Mouse (Mus musculus) mature B cell (primary cell): ENCODE results near the gene Arxes1.
"Not testable (repeated sequence)": the region's sequence is repeated elsewhere in the genome, so short reads cannot be mapped to it uniquely, and the experiment has no call there.

Experiments
- in situ Hi-C: fragments of 300-500 bp; cut with MboI; formaldehyde crosslinking; loops from 2 replicates; pipeline ENCODE4 v1.14.3; 2019

Gene Arxes1

DNA sequence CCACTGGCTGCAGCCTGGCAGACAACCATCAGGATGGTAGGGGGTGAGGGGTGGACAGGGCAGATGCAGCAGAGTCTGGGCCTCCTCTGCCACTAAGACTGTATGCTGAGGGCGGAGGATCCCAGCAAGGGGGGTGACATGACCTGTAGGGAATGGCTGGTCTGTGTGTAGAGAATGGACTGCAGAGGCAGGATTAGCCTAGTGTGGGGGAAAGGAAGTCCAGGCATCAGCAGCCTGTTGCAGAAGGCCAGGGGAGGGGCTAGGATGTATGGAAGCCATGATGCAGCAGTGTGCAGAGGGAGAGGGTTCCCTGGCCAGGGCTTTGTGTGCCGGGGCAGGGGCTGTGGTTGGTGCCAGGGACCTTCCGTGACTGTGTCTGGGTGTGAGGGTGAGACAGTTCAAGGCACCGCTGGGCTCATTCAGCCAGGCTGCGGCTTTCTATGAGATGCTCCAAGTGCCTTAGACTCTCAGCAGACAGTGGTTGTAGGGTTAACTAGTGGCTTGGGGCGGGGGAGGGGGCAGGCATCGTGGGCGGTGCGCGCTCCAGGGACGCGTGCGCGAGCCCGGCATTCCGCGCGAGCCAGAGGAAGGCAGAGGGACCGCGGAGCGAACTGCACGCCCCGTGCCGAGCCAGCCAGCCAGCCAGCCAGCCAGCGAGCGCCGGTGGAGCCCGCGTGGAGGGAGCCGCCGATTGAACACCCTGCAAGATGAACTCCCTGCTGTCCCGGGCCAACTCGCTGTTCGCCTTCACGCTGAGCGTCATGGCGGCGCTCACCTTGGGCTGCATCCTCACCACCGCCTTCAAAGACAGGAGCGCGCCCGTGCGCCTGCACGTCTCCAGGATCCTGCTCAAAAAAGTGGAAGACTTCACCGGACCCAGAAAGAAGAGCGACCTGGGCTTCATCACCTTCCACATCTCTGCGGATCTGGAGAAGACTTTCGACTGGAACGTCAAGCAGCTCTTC lies at the start of gene Arxes1:
Gene Arxes1, plus strand, starts transcription at position 569 of the 965 bp plus-strand sequence.
- in situ Hi-C loops, result not testable (repeated sequence)

DNA sequence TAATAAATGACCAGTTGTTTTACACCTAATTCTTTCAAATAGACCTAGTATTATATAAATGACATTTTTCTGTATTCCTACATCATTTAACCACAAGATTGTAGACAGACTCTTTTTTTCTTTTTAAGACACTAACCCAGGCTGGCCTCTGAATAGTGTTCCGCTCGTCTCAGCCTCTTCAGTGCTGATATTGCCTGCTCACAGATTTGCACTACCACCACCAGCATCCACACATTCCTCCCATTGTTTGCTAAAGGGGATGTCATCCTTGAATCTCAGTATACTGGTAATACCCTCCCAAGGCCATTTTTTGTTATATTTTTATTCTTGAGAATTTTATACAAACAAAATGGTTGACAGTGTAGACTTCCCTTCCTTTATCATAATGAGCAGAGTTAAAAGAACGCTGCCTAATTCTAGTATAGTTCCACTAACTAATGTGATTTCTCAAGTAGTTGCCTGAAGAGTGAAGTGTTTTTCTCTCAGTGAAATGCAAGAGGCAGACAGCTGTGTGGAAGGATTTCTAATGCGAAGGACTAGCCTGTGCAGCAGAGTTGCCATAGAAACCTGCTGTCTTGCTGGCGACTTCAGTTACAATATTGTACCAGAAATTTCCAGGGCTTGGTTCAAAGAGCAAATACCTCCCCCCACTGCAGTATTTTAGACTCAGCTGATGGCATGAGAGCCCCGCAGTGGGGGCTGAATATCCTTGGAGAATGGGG lies 48.5 kb upstream of the Arxes1 start:
- in situ Hi-C loops, result no loop called here

DNA sequence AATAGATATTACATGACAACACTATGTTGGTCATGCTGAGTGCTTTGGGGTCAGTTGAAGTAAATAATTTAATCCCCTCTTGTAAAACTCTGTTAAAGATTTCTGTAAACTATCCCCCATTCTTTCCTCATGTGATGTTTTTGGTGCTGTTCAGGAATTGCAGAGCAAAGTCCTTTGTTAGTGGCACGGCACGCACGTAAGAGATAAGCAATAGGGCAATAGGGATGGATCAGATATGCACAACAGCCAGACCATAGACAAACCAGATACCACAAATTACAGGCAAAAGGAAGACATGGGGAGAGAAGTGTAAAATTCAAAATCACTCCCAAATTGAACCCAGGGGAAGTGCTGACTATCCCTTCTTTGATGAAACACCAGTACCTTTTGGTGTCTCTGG lies 46.9 kb upstream of the Arxes1 start:
- in situ Hi-C loops, result no loop called here

DNA sequence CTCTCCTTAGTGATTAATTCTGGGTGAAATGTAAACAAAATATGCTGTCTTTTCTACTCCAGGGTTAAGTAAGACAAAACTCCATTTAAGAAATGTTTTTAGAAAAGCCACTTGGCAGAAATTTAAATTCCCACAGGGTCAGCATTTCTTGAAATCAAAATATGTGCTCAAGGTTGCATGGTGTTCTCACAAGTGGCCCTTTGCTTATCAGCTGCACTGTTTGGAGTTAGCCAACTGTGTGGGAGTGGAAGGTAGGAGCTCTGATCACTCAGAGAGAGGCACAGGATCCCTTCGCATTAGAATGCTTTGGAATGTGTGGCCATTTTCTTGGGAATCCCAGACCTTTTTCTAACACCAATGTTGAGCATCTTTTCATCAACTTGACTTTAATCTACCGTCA lies 42.5 kb upstream of the Arxes1 start:
- in situ Hi-C loops, result no loop called here

DNA sequence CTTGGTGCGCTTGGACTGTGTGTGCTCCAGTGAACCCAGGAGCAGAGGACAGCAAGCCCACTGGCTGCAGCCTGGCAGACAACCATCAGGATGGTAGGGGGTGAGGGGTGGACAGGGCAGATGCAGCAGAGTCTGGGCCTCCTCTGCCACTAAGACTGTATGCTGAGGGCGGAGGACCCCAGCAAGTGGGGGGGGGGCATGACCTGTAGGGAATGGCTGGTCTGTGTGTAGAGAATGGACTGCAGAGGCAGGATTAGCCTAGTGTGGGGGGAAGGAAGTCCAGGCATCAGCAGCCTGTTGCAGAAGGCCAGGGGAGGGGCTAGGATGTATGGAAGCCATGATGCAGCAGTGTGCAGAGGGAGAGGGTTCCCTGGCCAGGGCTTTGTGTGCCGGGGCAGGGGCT lies 40.0 kb upstream of the Arxes1 start:
- in situ Hi-C loops, result not testable (repeated sequence)

DNA sequence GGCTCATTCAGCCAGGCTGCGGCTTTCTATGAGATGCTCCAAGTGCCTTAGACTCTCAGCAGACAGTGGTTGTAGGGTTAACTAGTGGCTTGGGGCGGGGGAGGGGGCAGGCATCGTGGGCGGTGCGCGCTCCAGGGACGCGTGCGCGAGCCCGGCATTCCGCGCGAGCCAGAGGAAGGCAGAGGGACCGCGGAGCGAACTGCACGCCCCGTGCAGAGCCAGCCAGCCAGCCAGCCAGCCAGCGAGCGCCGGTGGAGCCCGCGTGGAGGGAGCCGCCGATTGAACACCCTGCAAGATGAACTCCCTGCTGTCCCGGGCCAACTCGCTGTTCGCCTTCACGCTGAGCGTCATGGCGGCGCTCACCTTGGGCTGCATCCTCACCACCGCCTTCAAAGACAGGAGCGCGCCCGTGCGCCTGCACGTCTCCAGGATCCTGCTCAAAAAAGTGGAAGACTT lies 39.5 kb upstream of the Arxes1 start, which contains the start of gene Arxes2:
Gene Arxes2, plus strand, starts transcription at position 161 of the 456 bp plus-strand sequence.
- in situ Hi-C loops, result not testable (repeated sequence)

DNA sequence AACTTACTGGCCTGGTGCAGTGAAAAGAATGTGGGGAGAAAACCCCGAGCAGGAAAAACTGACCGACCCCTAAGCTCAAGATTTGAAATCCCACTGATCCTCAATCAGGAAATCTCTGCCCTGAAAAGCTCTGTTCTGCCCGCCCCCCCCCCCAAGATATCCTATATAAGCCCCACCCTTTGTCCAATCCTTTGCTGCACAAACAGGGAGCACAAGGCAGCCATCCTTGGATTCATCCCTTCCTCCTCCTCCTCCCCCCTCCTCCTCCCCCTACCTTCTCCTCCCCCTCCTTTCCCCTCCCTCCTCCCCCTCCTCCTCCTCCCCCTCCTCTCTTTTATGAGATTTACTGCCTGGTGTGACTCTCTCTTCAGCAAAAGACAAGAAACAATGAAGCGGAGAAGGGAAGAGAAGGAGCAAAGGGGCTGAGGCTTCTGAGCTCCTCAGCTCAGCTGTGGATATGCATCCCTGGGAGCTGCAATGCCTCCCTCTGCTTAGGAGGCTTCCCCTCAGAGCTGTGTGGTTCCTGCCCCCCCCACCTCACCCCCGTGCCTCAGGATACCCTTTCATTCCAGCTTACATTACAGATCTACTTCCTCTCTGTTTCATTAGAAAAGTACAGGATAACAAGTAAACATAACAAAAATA lies 25.8 kb upstream of the Arxes1 start:
- in situ Hi-C loops, result no loop called here

DNA sequence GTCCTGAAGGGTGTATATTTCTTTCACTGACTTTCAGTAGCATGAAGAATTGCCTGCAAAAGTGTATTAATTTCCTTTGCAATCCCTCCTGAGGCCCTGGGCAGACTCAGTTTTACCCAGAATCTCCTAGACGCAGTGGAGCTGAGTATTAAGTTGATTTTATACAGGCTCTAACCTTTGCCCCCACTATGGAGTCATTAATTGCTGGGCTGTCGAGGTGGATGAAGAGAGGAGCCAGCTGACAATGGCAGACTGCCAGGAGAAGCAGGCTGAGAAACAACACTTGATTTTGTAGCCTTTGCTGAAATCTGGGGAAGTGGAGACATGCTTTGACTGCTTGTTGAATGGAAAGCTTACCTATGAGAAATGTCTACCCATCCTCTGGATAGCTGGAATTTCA lies 18.8 kb upstream of the Arxes1 start:
- in situ Hi-C loops, result no loop called here

DNA sequence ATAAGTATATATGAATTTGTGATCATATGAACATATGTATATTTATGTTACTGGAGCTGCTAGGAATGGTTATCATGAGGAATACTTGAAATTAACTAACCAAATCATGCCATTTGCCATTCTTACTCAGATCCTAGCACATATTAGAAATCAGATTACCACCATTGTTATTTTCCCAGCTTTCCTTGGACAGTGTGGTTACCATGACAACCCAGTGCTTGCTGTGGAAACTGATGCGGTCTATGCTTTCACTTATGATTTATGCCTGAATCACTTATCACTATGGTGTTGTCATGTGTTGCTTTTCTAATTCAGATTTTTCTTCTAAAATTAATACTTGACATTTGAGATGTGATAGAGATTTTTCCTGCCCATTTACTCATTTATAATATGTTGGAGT lies 2.8 kb upstream of the Arxes1 start:
- in situ Hi-C loops, result no loop called here

DNA sequence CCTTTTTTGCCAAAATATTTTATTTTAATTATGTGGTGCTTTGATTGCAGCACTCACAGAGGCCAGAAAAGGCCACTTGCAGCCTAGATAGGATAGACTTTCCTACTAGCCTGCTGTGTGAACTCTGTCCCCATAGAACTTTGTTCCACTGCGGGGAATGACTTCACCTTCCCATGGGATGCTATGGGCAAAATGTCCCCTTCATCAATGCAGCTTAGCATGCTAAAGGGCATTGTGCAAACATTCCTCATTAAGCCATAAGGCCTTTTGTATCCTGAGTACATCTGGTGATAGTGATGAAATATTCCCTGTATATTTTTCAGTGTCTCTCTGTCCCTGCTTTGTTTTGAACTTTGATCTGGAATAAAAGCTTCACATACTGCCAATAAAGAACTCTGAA lies 10.6 kb downstream of the Arxes1 start:
- in situ Hi-C loops, result no loop called here

DNA sequence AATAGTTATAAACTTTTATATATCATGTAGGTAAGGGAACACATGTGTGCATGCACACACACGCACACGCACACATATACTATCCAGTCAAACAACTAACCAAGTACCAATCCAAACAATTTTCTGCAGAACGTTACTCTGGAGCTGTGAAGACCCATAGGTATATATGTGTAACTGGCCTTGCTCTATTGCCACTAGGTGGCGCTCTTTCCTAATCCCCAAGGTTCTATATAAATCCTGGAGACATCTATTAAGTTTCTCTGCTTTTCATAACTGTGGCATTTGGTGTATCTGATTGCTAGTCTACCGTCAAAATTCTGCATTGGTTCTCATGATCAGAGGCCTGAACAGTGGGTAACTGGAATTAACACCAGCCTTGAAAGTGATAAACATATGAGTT lies 14.4 kb downstream of the Arxes1 start:
- in situ Hi-C loops, result no loop called here

DNA sequence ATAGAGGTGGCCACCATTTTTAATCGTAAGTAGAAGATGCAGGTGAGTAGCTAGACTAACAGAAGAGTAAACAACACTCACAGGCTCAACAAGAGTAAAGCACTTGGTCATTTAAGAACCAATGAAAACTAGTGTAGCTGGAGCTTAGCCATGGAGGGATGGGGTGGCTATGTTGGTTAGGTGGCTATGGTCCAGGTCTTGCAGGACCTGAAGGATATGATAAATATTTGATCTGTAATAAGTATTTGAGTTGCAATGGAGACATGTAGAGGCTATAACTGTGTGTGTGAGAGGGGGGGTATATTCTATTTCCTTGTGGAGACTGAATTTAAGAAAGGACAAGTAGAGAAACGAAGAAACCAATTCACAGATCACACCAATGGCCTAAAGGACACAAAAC lies 18.1 kb downstream of the Arxes1 start:
- in situ Hi-C loops, result no loop called here

DNA sequence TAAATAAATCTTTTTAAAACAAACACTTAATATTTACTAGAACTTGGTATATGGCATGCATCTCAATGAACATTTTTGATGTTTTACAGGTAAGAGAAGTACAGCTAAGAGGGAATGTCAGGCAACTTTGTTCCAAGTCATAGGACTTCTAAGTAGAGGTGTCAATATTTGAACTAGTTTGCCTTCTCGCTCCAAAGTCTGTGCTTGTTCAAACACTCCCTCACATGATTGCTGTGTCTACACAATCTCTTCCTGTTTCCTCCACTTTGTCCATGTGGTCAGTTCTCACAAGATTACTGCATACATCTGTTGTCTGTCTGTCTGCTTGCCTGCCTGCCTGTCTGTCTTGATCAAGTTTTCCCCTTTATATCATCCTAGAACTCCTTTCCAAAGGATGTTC lies 27.5 kb downstream of the Arxes1 start:
- in situ Hi-C loops, result no loop called here

DNA sequence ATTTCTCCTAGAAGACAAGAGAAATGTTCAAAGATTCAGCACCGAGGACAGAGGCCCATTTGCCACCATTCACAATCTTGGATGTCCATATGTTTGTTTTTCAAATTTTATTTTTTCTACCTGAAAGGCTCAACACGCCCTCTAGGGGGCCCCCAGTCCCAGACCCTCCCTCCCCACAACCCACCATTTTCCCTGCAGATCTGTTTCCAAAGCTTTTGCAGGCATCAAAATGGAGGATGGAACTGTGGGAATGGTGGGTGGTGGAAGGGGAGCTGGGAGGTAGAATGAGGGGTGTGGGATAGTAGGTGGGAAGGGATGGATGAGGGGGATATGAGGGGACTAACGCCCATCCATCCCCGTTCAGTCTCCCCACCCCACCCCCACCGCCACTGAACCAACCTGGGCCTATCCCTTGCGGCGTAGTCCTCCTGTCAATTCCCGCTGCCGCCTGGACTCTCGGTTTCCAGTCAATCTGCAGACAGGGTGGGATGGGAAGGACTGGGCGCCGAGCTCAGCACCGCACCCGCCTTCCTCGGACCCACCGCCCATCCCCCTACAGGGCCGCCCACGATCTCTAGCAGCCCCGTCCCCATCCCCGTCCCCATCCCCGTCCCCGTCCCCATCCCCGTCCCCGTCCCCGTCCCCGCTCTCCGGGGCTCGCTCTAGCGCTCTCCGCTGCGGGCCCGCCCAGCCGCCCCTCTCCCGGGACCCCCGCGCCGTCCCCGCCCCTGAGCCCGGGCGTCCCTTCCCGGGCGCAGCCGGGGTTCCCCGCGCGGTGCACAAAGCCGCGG lies 34.2 kb downstream of the Arxes1 start:
- in situ Hi-C loops, result not testable (repeated sequence)

DNA sequence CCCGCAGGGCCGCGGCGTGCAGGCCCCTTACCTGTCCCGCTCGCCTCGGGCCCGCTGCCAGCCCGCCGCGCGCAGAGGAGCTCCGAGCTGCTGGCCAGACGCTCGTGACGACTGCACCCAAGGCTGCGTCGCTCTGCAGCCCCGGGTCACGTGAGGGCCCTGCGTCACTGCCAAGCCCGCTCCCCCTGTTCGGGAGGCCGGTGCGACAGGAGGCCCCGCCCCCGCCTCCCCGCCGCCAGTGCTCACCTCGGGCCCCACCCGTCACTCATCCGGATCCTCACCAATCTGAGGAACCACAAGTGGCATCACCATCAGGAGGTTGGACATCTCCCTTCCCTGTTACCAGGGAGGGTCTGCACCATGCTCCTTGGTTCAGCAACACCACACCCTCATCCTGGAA lies 34.9 kb downstream of the Arxes1 start, which contains the start of gene Bex2:
Gene Bex2, minus strand, starts transcription at position 217 of the 400 bp plus-strand sequence.
- in situ Hi-C loops, result not testable (repeated sequence)
